Mouse (Mus musculus): ENCODE results near the gene Ccdc163. TPM values are rescaled to one million over a fixed set of nuclear protein-coding genes. Genes with fewer than 3 reads are reported as not detected.

Ccdc163 gene
- polyA plus RNA-seq, 1 experiment from 2014 or later = 26.1 TPM

GRCm38 (mm10) chr4:116734996-116735395, 26.7 kb downstream of the Ccdc163 start:
- H3K4me3 ChIP-seq = no peak overlapping the region
- no peaks in the 10 kb centered on the region for H3K27me3 ChIP-seq
- WGBS = 97% methylated on average over 2 of the region's 2 CpGs
- H3K9ac ChIP-seq = no peak overlapping the region
- no peak overlapping the region for H3K27ac ChIP-seq
- no peaks in the 10 kb centered on the region for H3K9me3 ChIP-seq (replicated peaks)
- H3K4me1 ChIP-seq = no peaks in the 10 kb centered on the region
- no peaks in the 10 kb centered on the region for H3K36me3 ChIP-seq (ENCODE audit: poor library complexity, severe bottlenecking)
- H3K4me2 ChIP-seq = no peak overlapping the region
- no peak for ATAC-seq

- Histone ChIP-seq H3K4me1 (no peaks in the 10 kb centered on the region), H3K36me3 (ENCODE audit: poor library complexity, severe bottlenecking) (no peaks in the 10 kb centered on the region), H3K4me3 (no peak overlapping the region), H3K9ac (no peak overlapping the region), H3K9me3 (replicated peaks) (no peaks in the 10 kb centered on the region), H3K4me2 (no peak overlapping the region), H3K27ac (no peak overlapping the region), H3K27me3 (no peaks in the 10 kb centered on the region)
- no peak for ATAC-seq
- WGBS = 86% methylated on average over 9 of the region's 9 CpGs
These were observed 30.9 kb downstream of the Ccdc163 start for GRCm38 (mm10) chr4:116738972-116739751.

DNA sequence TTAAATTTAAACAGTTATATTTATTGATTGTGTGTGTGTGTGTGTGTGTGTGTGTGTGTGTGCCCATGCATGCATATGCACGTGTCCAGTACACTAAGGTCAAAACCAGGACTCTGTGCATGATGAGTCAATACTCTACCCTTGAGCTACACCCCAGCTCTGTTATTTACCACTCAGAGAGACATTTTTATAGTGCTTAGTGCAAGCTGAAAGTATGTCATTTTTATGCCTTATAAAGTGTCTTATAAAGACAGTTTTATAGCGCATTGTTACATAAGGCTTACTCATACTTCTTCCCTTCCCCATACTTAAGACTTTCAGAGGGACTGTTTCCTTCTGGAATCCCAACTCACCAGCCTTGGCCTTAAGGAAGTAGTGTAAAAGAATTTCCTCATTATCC, 41.4 kb downstream of the Ccdc163 start:
- no peak for ATAC-seq
- H3K4me2 ChIP-seq = no peak overlapping the region
- WGBS = 95% methylated on average over 2 of the region's 2 CpGs

DNA sequence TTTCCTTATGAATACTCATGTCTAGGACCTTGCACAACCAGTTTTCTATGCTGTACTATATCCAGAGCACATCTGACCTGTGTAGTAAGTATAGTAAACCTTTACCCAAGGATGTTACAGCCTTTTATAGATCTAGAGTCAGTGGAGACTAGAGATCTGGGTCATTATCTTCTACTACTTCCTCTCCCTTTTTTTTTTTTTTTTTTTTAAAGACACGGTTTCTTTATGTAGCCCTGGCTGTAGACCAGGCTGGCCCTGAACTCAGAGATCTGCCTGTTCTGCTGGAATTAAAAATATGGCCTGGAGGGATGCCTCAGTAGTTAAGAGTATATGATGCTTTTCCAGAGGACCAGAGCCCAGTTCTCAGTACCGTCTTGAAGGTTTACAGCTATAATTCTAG, 53.6 kb downstream of the Ccdc163 start:
- H3K4me1 ChIP-seq = no peaks in the 10 kb centered on the region

More for the DNA sequence above, 41.4 kb downstream of the Ccdc163 start:
- H3K9ac ChIP-seq = no peak overlapping the region
- no peak overlapping the region for H3K4me3 ChIP-seq
- no peaks in the 10 kb centered on the region for H3K36me3 ChIP-seq (ENCODE audit: poor library complexity, severe bottlenecking)
- H3K9me3 ChIP-seq (replicated peaks) = no peaks in the 10 kb centered on the region
- no peak overlapping the region for H3K27ac ChIP-seq
- H3K27me3 ChIP-seq = no peaks in the 10 kb centered on the region
- no peaks in the 10 kb centered on the region for H3K4me1 ChIP-seq

DNA sequence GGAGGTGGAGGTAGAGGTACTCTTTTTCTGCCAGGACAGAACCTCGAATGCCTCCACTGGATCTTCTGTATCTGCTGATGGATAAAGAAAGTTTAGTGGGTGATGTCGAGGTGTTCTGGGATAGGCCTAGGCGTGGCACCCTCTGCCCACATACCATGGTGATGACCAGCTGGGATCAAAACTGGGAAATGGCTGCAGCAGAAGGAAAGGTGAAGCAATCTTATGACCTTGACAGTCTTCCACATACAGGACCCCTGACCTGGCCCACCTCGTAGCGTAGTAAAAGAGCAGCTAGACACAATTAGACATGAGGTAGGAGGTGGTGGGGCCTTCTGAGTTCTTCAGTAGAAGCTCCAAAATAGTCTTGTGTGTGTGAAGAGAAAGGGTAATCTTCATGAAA, 55.7 kb downstream of the Ccdc163 start:
- no peak for ATAC-seq
- Histone ChIP-seq H3K4me3 (no peak overlapping the region), H3K27ac (no peak overlapping the region), H3K4me1 (no peaks in the 10 kb centered on the region), H3K27me3 (no peaks in the 10 kb centered on the region), H3K9ac (no peak overlapping the region), H3K36me3 (ENCODE audit: poor library complexity, severe bottlenecking) (no peaks in the 10 kb centered on the region), H3K4me2 (no peak overlapping the region), H3K9me3 (replicated peaks) (no peaks in the 10 kb centered on the region)
- 94% methylated on average over 5 of the region's 5 CpGs for WGBS

More for the DNA sequence above, 53.6 kb downstream of the Ccdc163 start:
- no peaks in the 10 kb centered on the region for H3K36me3 ChIP-seq (ENCODE audit: poor library complexity, severe bottlenecking)
- no peaks in the 10 kb centered on the region for H3K9me3 ChIP-seq (replicated peaks)
- H3K4me2 ChIP-seq = no peak overlapping the region
- WGBS = 86% methylated on average over 2 of the region's 2 CpGs
- no peak overlapping the region for H3K27ac ChIP-seq
- no peak overlapping the region for H3K4me3 ChIP-seq
- H3K27me3 ChIP-seq = no peaks in the 10 kb centered on the region
- no peak overlapping the region for H3K9ac ChIP-seq
- no peak for ATAC-seq

DNA sequence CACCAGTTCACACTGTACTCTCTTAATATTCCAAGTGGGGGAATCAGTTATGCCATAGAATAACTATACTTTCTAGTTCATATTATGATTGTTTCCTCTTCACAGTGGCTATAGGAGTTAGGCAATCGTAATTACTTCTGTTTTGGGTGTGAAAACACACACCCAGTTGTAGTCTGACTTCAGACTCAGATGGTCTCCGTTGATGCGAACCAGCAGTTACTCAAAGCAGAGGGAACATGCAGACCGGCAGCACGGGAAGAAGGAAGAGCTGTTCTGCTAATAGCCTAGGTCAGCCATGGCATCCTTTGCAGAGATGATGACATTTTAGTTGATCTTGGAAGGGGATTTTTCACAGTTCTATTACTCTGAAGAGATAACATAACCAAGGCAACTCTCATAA, 60.2 kb downstream of the Ccdc163 start:
- Histone ChIP-seq H3K36me3 (ENCODE audit: poor library complexity, severe bottlenecking) (no peaks in the 10 kb centered on the region), H3K27me3 (no peaks in the 10 kb centered on the region), H3K4me3 (no peak overlapping the region), H3K9ac (no peak overlapping the region), H3K27ac (no peak overlapping the region), H3K9me3 (replicated peaks) (no peaks in the 10 kb centered on the region), H3K4me1 (no peaks in the 10 kb centered on the region), H3K4me2 (no peak overlapping the region)
- no peak for ATAC-seq
- 91% methylated on average over 5 of the region's 5 CpGs for WGBS

GRCm38 (mm10) chr4:116769060-116769459, 60.8 kb downstream of the Ccdc163 start:
- no peak overlapping the region for H3K4me3 ChIP-seq
- no peak overlapping the region for H3K4me2 ChIP-seq
- H3K9ac ChIP-seq = no peak overlapping the region
- H3K4me1 ChIP-seq = no peaks in the 10 kb centered on the region
- H3K27ac ChIP-seq = no peak overlapping the region
- no peaks in the 10 kb centered on the region for H3K36me3 ChIP-seq (ENCODE audit: poor library complexity, severe bottlenecking)
- no peaks in the 10 kb centered on the region for H3K9me3 ChIP-seq (replicated peaks)
- ATAC-seq = no peak
- H3K27me3 ChIP-seq = no peaks in the 10 kb centered on the region

DNA sequence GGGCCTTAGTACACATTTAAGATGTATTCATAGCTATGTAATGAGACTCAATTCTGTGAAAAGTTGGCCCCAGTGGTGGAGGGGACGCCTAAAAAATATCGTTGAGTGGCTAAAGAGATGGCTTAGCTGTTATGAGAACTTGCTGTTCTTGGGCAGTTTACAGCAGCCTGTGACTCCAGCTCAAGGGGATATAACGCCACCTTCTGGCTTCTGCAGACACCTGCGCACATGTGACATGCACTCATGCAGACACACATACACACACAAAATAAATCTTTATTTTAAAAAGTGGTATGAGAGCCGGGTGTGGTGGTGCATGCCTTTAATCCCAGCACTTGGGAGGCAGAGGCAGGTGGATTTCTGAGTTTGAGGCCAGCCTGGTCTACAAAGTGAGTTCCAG, 68.1 kb downstream of the Ccdc163 start:
- H3K4me3 ChIP-seq = no peak overlapping the region
- ATAC-seq = no peak
- 0 out of 2 replicates have a peak, but pooled peaks cover 2% of the 10 kb centered on the region for H3K4me1 ChIP-seq
- 91% methylated on average over 5 of the region's 5 CpGs for WGBS
- no peak overlapping the region for H3K4me2 ChIP-seq
- H3K27ac ChIP-seq = no peak overlapping the region
- H3K36me3 ChIP-seq (ENCODE audit: poor library complexity, severe bottlenecking) = no peaks in the 10 kb centered on the region
- no peak overlapping the region for H3K9ac ChIP-seq
- no peaks in the 10 kb centered on the region for H3K9me3 ChIP-seq (replicated peaks)
- H3K27me3 ChIP-seq = no peaks in the 10 kb centered on the region

- Histone ChIP-seq H3K36me3 (ENCODE audit: poor library complexity, severe bottlenecking) (no peaks in the 10 kb centered on the region), H3K4me3 (no peak overlapping the region), H3K9ac (no peak overlapping the region), H3K4me1 (peaks cover 4% of the 10 kb centered on the region; the same call in 1 of the 2 replicates), H3K4me2 (no peak overlapping the region), H3K27me3 (no peaks in the 10 kb centered on the region), H3K27ac (no peak overlapping the region), H3K9me3 (replicated peaks) (no peaks in the 10 kb centered on the region)
- WGBS = 87% methylated on average over 3 of the region's 3 CpGs
- ATAC-seq = no peak
These were observed 68.8 kb downstream of the Ccdc163 start for GRCm38 (mm10) chr4:116777079-116777478.

GRCm38 (mm10) chr4:116780541-116780940, 72.2 kb downstream of the Ccdc163 start:
- H3K9ac ChIP-seq = no peak overlapping the region
- no peak overlapping the region for H3K4me3 ChIP-seq
- H3K36me3 ChIP-seq (ENCODE audit: poor library complexity, severe bottlenecking) = no peaks in the 10 kb centered on the region
- H3K4me2 ChIP-seq = no peak overlapping the region
- H3K9me3 ChIP-seq (replicated peaks) = no peaks in the 10 kb centered on the region
- H3K4me1 ChIP-seq = peaks cover 7% of the 10 kb centered on the region; the same call in 1 of the 2 replicates
- no peak for ATAC-seq
- no peaks in the 10 kb centered on the region for H3K27me3 ChIP-seq
- H3K27ac ChIP-seq = no peak overlapping the region
- WGBS = 74% methylated on average over 2 of the region's 2 CpGs

GRCm38 (mm10) chr4:116781366-116781765, 73.1 kb downstream of the Ccdc163 start:
- Histone ChIP-seq H3K4me1 (peaks cover 7% of the 10 kb centered on the region; the same call in 1 of the 2 replicates), H3K36me3 (ENCODE audit: poor library complexity, severe bottlenecking) (no peaks in the 10 kb centered on the region), H3K4me2 (no peak overlapping the region), H3K9ac (no peak overlapping the region), H3K9me3 (replicated peaks) (no peaks in the 10 kb centered on the region), H3K27me3 (no peaks in the 10 kb centered on the region), H3K4me3 (no peak overlapping the region), H3K27ac (no peak overlapping the region)
- WGBS = 48% methylated on average over 2 of the region's 2 CpGs
- ATAC-seq = no peak

DNA sequence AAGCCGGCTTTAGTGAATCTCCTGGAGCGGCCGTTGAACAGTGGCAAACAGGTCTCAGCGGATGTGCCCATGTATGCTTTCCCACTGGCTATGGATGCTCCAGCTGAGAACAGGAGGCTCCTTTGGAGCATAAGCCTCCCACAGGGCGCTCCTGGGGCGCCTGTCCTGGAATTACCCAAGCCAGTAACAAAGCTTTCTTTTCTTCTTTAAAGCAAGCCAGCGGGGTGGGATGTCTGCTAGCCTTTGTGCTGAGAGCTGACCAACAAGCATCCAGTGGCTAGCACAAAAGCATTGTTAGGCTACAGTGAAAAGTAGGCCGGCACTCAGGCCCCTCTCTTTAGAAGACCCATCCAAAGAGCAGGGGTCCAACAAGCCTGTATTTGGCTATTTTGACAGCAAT, 73.9 kb downstream of the Ccdc163 start:
- H3K27ac ChIP-seq = no peak overlapping the region
- no peaks in the 10 kb centered on the region for H3K36me3 ChIP-seq (ENCODE audit: poor library complexity, severe bottlenecking)
- WGBS = 5% methylated on average over 8 of the region's 8 CpGs
- no peaks in the 10 kb centered on the region for H3K27me3 ChIP-seq
- peaks cover 7% of the 10 kb centered on the region; the same call in 1 of the 2 replicates for H3K4me1 ChIP-seq
- H3K9me3 ChIP-seq (replicated peaks) = no peaks in the 10 kb centered on the region
- ATAC-seq = no peak
- no peak overlapping the region for H3K4me2 ChIP-seq
- H3K4me3 ChIP-seq = no peak overlapping the region
- peak overlapping the region; percentile 48 for H3K9ac ChIP-seq

- WGBS = 92% methylated on average over 1 of the region's 1 CpGs
- no peak for ATAC-seq
- H3K4me1 ChIP-seq = peaks cover 7% of the 10 kb centered on the region; the same call in 1 of the 2 replicates
- no peaks in the 10 kb centered on the region for H3K36me3 ChIP-seq (ENCODE audit: poor library complexity, severe bottlenecking)
- no peak overlapping the region for H3K4me2 ChIP-seq
- H3K9ac ChIP-seq = no peak overlapping the region
- no peaks in the 10 kb centered on the region for H3K27me3 ChIP-seq
- no peak overlapping the region for H3K27ac ChIP-seq
- H3K4me3 ChIP-seq = no peak overlapping the region
- H3K9me3 ChIP-seq (replicated peaks) = no peaks in the 10 kb centered on the region
These were observed 78.3 kb downstream of the Ccdc163 start for GRCm38 (mm10) chr4:116786587-116786986.
